Mouse (Mus musculus) testis, adult 2 months (tissue): ENCODE measurements around the gene Acap2. TPM values are rescaled to one million over a fixed set of nuclear protein-coding genes. Genes with fewer than 3 reads are reported as not detected.

ENCODE experiments used
- H3K27ac ChIP-seq: fragments of 200-500 bp; 2 replicates; pipeline ENCODE4 v1.5.1; 2012; ENCODE audit warnings: low read depth, low read length; ENCODE audit not compliant: control insufficient read depth, insufficient read depth
- H3K27me3 ChIP-seq: fragments of 200-500 bp; 2 replicates; pipeline ENCODE4 v1.6.1; 2012; ENCODE audit warnings: mild to moderate bottlenecking, low read length, moderate library complexity; ENCODE audit not compliant: control insufficient read depth, insufficient read depth
- H3K36me3 ChIP-seq: fragments of 200-500 bp; 2 replicates; pipeline ENCODE4 v1.6.1; 2012; ENCODE audit warnings: mild to moderate bottlenecking, low read length; ENCODE audit not compliant: control insufficient read depth, insufficient read depth
- H3K4me1 ChIP-seq: fragments of 200-500 bp; 2 replicates; pipeline ENCODE4 v1.6.1; 2012; ENCODE audit warnings: low read length; ENCODE audit not compliant: control insufficient read depth, insufficient read depth
- H3K4me3 ChIP-seq: fragments of 200-500 bp; 2 replicates; pipeline ENCODE4 v1.5.1; 2012; ENCODE audit warnings: low read depth, mild to moderate bottlenecking, low read length, moderate library complexity, mixed read lengths; ENCODE audit not compliant: control insufficient read depth
- CTCF ChIP-seq: fragments of 200-500 bp; IDR thresholded peaks from 2 replicates; pipeline ENCODE4 v1.5.1; 2012; ENCODE audit warnings: low read depth, mild to moderate bottlenecking, inconsistent platforms, low read length, moderate library complexity; ENCODE audit not compliant: control insufficient read depth, insufficient read depth, insufficient replicate concordance
- POLR2A ChIP-seq: fragments of 200-500 bp; IDR thresholded peaks from 2 replicates; pipeline ENCODE4 v1.6.1; 2012; ENCODE audit warnings: low read depth, mild to moderate bottlenecking, inconsistent platforms, low read length, moderate library complexity; ENCODE audit not compliant: control insufficient read depth
- polyA plus RNA-seq: library from polyadenylated mRNA; depleted of rRNA; stranded (reverse); fragments of >200 nt; gene quantifications from 2 replicates; pipeline ENCODE4 v1.2.3, GENCODE M21; 2012

Acap2 gene
- polyA plus RNA-seq, 1 experiment = 3.8 TPM

- Histone ChIP-seq H3K27ac (no peak overlapping the region), H3K27me3 (no peaks in the 10 kb centered on the region), H3K4me3 (no peak overlapping the region), H3K4me1 (no peaks in the 10 kb centered on the region), H3K36me3 (0 out of 2 replicates have a peak, but pooled peaks cover 2% of the 10 kb centered on the region)
- TF ChIP-seq POLR2A = no peak
These were observed 76.1 kb downstream of the Acap2 start for GRCm38 (mm10) chr16:31124991-31125390.

DNA sequence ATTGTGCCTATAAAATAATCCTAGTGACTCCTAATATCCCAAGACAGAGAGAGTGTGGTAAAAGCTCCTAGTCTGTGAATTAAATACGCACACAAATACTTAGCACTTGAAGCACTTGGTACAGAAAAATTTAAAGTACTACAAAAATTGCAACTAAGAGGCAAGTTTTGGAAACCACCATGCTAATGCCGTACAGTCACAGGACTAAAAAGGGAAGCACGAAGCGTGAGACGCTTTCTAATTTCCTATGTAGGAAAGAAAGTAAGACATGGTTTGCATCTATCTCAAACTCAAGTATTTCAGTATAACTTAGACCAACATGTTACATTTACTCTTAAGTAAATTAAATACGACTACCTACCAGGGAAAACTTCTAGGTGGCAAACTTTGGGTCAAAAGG is 79.4 kb downstream of the Acap2 start:
- Histone ChIP-seq H3K4me1 (no peaks in the 10 kb centered on the region), H3K27ac (no peak overlapping the region), H3K36me3 (no peaks in the 10 kb centered on the region), H3K27me3 (no peaks in the 10 kb centered on the region), H3K4me3 (no peak overlapping the region)
- TF ChIP-seq CTCF (no peak), POLR2A (no peak)

GRCm38 (mm10) chr16:31113596-31113995 is 87.4 kb downstream of the Acap2 start:
- Histone ChIP-seq H3K27me3 (no peaks in the 10 kb centered on the region), H3K27ac (no peak overlapping the region), H3K4me3 (no peak overlapping the region), H3K4me1 (no peaks in the 10 kb centered on the region), H3K36me3 (peaks cover 2% of the 10 kb centered on the region; the same call in 1 of the 2 replicates)
- TF ChIP-seq POLR2A (no peak), CTCF (no peak)

- TF ChIP-seq POLR2A = no peak
- no peak for TF ChIP-seq CTCF
- Histone ChIP-seq H3K4me1 (no peaks in the 10 kb centered on the region), H3K36me3 (no peaks in the 10 kb centered on the region; the same call in 1 of the 2 replicates), H3K27ac (no peak overlapping the region), H3K27me3 (no peaks in the 10 kb centered on the region), H3K4me3 (no peak overlapping the region)
These were observed 99.7 kb downstream of the Acap2 start for GRCm38 (mm10) chr16:31101352-31101751.

DNA sequence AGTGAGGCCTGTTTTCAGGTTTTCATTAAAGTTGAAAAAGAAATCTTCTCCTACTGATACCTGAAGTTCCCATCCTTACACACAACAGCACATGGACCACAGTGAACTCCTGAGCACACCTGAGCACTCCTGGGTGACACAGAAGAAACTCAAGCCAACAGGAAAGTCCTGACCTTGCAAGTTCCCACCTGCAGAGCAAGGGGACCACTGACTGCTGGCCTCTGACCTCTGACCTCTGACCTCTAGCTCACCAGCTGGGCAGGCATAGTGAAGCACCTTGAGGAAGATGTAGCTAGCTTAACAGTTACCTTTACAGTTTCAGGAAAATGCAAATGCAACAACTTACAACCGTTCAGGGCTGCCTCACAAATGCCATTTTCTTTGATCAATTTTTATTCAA is 101.1 kb downstream of the Acap2 start:
- Histone ChIP-seq H3K27me3 (no peaks in the 10 kb centered on the region), H3K4me1 (no peaks in the 10 kb centered on the region), H3K36me3 (no peaks in the 10 kb centered on the region; the same call in 1 of the 2 replicates), H3K4me3 (no peak overlapping the region), H3K27ac (no peak overlapping the region)
- no peak for TF ChIP-seq POLR2A
- TF ChIP-seq CTCF = no peak

DNA sequence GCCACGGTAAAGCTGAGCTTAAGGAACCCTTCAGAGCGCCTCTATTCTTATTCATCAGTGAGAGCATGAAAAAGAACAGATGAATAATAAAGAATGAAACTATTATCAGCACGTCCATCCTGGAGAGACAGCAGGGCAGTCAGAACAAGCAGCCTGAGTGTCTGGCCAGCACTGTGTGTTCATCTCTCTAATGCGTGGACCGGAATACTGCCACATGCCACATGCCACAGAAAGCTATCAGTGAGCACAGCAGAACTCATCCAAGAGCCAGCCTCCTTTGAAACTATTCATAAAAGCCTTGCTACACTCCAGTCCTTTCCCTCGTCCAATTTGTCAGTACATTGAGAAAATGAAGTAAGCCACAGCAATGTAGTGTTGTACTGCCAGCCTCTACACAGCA is 107.0 kb downstream of the Acap2 start:
- Histone ChIP-seq H3K4me3 (no peak overlapping the region), H3K4me1 (no peaks in the 10 kb centered on the region), H3K27me3 (no peaks in the 10 kb centered on the region), H3K36me3 (no peaks in the 10 kb centered on the region), H3K27ac (no peak overlapping the region)
- TF ChIP-seq POLR2A = no peak

DNA sequence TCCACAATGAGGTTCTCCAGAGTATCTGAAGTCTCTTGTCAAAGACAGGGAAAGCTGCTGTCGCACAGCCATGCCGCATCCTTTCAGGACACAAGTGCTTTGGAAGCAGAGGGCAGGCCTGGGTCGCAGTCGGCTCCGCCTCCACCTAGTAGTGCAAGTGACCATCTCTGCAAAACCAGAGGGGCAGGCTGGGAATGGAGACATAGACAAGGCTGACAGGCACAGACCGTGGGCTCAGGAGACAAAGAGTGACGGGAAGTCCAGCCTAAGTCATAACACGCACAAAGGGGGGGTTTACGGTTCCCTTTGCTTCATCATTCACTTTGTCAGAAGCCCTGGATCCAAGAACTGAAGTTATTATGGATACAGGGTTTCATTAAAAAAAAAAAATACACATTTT is 107.9 kb downstream of the Acap2 start:
- TF ChIP-seq CTCF = no peak
- TF ChIP-seq POLR2A = no peak
- H3K4me1 ChIP-seq = no peaks in the 10 kb centered on the region
- H3K27ac ChIP-seq = no peak overlapping the region
- no peak overlapping the region for H3K4me3 ChIP-seq
- no peaks in the 10 kb centered on the region for H3K36me3 ChIP-seq
- H3K27me3 ChIP-seq = no peaks in the 10 kb centered on the region

- H3K27me3 ChIP-seq = no peaks in the 10 kb centered on the region
- no peak overlapping the region for H3K4me3 ChIP-seq
- TF ChIP-seq POLR2A (no peak), CTCF (no peak)
- H3K27ac ChIP-seq = no peak overlapping the region
- peaks cover 7% of the 10 kb centered on the region for H3K4me1 ChIP-seq
- no peaks in the 10 kb centered on the region for H3K36me3 ChIP-seq
These were observed 119.2 kb downstream of the Acap2 start for GRCm38 (mm10) chr16:31081891-31082290.
